Mouse (Mus musculus) thymus, adult 2 months (tissue): Measurements from ENCODE around the gene Cnep1r1.

ENCODE experiments used
- CTCF ChIP-seq: fragments of 200-500 bp; IDR thresholded peaks from 2 replicates; pipeline ENCODE4 v1.5.1; 2012; ENCODE audit warnings: mild to moderate bottlenecking, control low read depth, low read length, moderate library complexity, borderline replicate concordance; ENCODE audit not compliant: control insufficient read depth, poor library complexity, insufficient read depth; ENCODE audit errors: extremely low read depth
- POLR2A ChIP-seq: fragments of 200-500 bp; IDR thresholded peaks from 2 replicates; pipeline ENCODE4 v1.6.1; 2012; ENCODE audit warnings: mild to moderate bottlenecking, low read length, control low read depth, moderate library complexity; ENCODE audit not compliant: control insufficient read depth, poor library complexity, insufficient read depth; ENCODE audit errors: extremely low read depth

DNA sequence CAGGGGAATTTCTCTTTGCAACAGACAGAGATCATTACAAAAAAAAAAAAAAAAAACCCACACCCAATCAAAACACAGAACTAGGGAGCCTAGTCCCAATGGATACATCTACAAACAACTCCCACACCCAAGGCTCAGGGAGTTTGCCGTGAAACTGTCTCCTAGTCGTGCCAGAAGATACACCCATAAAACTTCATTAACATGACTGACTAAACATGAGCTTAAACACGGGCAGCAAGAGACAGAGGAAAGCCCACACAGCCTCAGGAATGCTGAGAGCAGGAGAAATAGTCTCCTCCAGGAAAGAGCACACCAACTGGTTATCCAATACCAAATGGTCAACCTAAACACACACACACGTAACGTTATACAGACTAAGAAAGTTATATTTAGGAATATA is 36.4 kb upstream of the Cnep1r1 start:
- no peak for TF ChIP-seq CTCF
- TF ChIP-seq POLR2A, result no peak
